Mouse (Mus musculus) CD4-positive helper T cell, adult 2 months (primary cell): ENCODE results near the gene Fyn.

Experiments
- DNase-seq: peaks from one replicate; pipeline ENCODE4 v3.0.0-alpha.2; 2012; ENCODE audit warnings: low read depth, missing footprints, low spot score

The Fyn gene

GRCm38 (mm10) chr10:39368572-39369135 lies at the start of gene Fyn:
Gene Fyn (plus strand): TSS chr10:39368855.
- DNase-seq = peak; percentile 82

- DNase-seq = no peak
These were observed 47.6 kb upstream of the Fyn start for GRCm38 (mm10) chr10:39320798-39321622.

- no peak for DNase-seq
These were observed 47.1 kb upstream of the Fyn start for GRCm38 (mm10) chr10:39321623-39321985.

GRCm38 (mm10) chr10:39322143-39322542 lies 46.5 kb upstream of the Fyn start:
- no peak for DNase-seq

GRCm38 (mm10) chr10:39324291-39324690 lies 44.4 kb upstream of the Fyn start:
- DNase-seq = no peak

- DNase-seq = no peak
These were observed 40.0 kb upstream of the Fyn start for GRCm38 (mm10) chr10:39328661-39329060.

GRCm38 (mm10) chr10:39334320-39334719 lies 34.3 kb upstream of the Fyn start:
- no peak for DNase-seq

- no peak for DNase-seq
These were observed 32.8 kb upstream of the Fyn start for GRCm38 (mm10) chr10:39335880-39336279.

GRCm38 (mm10) chr10:39339189-39339968 lies 29.3 kb upstream of the Fyn start:
- peak; percentile 45 for DNase-seq

GRCm38 (mm10) chr10:39339969-39340236 lies 28.8 kb upstream of the Fyn start:
- DNase-seq = no peak

- DNase-seq = no peak
These were observed 25.1 kb upstream of the Fyn start for GRCm38 (mm10) chr10:39343551-39343950.

GRCm38 (mm10) chr10:39345921-39346320 lies 22.7 kb upstream of the Fyn start:
- no peak for DNase-seq

DNA sequence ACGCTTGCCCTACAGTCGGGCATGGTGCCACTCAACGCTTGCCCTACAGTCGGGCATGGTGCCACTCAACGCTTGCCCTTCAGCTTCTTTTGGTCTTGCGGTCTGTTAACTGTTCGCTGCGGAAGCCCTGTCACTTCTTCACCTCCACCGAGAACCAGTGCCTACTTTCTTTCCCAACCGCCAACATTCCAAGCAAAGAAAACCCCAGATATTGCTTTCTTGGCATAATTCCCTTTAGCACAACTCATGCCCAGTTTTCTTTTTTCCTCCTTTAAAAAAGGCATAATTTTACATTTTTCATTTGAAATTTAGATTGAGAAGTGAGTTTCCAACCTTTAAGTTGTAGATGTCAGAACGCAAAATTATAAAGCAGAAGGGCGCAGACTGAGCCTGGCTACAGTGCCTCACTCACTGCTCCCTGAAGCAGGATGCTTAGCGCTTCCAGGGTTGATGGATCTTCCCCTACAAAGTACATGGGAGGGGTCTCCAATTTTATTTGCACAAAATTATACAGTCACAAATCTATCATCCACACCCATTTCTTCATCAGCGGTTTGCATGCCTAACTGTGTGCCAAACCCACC lies 18.8 kb upstream of the Fyn start:
- DNase-seq = no peak

DNA sequence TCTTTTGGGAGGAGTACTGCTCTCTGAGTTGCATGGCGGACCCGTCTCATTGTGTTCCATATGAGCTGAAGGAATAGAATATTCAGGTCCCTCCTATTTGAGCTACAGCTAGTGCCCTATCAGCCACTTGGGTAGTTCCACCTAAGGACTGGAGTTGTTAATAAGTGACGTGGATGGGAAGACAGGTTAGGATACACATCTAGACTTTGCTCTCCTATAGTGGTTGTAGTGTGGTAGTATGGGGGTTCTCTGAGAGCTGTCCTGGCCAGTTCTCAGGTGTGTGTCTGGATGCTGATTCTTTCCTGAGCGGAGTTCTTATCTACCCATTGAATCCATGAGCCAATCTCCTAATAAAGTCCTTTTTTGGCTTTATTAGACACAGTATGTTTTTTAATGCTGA lies 4.5 kb upstream of the Fyn start:
- no peak for DNase-seq

DNA sequence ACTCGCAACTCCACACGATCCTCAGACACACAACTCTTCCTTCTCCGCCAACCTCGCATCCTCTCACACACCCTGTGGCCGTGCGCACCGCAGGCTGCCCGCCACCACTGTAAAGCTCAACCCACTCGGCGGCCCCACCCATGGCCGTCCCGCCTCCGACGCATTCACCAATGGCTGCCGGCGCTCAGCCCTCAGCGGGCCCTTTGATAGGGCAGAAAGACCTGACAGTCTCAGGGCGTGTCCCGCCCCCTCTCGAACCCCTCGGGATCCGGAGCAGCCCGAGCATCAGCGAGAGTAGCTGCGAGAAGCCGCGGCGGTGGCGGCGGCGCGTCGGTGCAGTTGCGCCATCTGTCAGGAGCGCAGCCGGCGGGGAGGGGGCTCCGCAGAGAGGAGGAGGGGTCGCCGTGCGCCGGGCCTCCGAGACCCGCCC lies 862 bp downstream of the Fyn start:
- peak; percentile 97 for DNase-seq

DNA sequence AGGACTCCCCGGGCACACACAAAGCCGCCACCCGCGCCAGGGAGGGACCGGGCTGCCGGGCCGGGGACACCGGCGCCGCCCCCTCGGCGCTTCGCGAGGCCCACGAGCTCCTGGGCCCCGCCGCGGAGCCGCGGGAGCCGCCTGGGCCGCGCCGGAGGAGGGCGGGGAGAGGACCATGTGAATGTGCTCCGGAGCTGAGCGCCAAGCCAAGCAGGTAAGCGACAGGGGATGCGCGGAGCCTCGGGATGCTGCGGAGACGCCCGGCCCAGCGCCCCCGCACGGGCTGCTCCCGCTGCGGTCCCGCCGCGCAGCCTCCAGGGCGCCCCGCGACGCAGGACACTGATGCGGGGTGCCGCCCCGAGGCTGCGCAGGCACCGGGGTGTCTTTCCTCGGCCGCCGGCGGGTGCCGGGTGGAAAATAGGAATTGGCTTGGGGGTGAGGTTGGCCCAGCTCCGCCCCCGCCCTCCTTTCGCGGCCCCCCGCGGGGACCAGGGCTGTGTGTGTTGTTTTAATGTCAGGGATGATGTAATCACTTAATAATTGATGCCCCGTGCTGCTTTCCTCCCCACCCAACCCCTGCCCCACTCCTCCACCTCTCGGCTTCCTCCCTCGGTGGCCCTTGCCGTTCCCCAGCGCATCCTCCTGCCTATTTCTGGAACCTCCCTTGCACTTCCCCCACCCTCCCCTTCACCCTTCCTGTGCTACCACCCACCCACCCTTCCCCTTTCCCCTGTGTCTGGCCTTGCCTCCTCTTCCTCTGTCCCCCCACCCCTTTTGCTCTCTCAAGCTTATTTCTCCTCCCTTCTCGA lies 1.5 kb downstream of the Fyn start:
- peak; percentile 77 for DNase-seq

- DNase-seq = peak; percentile 70
These were observed 2.1 kb downstream of the Fyn start for GRCm38 (mm10) chr10:39370786-39371221.

DNA sequence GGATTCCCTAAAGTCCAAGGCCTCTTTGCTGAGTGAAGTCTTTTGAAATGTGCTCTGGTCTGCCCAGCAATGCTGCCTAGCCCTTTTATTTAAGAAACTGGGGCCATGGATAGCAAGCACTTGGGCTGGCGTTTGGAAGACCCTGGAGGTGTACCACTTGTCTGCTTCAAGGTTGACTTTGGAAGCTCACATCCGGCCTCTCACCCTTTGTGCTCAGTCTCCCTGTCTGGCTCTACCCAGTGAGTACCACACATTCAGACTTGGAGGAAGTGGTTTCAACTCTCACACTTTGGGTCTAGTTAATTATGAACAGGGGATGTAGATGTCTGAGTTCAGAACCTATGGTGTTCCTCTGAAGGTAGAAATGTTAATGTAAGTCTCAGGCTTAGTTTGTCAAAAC lies 2.8 kb downstream of the Fyn start:
- peak; percentile 80 for DNase-seq

DNA sequence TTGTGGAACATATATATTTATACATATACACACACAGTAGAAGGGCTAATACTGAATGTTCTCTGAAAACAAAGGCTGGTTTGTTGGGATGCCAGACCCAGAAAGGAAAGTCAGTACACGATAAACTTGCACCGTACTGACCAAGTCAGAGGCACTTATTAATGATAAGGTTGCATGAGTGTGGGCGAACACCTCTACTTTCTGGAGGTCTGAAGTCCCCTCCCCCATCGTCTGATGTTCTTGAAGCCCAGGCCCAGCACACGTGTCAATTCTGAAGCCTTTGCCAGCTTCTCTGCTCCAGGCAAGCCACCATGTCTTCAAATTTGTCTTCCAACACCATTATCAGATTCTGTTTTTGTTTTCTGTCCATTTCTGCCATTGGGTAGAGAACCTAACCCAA lies 3.3 kb downstream of the Fyn start:
- DNase-seq = peak; percentile 28

GRCm38 (mm10) chr10:39376676-39377075 lies 8.0 kb downstream of the Fyn start:
- DNase-seq = peak; percentile 76

DNA sequence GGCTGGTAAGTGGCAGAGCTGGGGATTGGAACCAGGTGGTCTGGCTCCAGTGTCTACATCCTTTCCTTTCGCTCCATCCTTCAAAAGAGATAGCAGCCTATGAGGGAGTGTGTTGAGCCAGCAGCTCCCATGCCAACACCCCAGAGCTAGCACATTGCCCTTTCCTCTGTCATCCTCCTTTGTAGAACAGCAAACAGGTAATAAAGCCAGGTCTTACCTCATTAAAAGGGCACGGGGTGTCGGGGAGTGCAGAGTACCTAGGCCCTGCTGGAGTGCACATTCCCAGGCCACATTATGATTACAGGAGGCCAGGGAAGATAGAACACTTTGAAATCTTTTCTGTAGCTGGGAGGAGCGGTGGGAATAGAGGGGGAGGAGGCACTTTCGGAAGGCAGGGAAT lies 8.6 kb downstream of the Fyn start:
- DNase-seq = no peak
